Mouse (Mus musculus) heart, postnatal 0 days (tissue): ENCODE results near the gene Col4a2.

ENCODE experiments used
- CTCF ChIP-seq: IDR thresholded peaks from 2 replicates; pipeline ENCODE4 v1.5.1; 2016; ENCODE audit warnings: antibody characterized with exemption, control low read depth, low read depth
- EP300 ChIP-seq: IDR thresholded peaks from 2 replicates; pipeline ENCODE4 v1.6.1; 2016; ENCODE audit warnings: antibody characterized with exemption, low read depth

DNA sequence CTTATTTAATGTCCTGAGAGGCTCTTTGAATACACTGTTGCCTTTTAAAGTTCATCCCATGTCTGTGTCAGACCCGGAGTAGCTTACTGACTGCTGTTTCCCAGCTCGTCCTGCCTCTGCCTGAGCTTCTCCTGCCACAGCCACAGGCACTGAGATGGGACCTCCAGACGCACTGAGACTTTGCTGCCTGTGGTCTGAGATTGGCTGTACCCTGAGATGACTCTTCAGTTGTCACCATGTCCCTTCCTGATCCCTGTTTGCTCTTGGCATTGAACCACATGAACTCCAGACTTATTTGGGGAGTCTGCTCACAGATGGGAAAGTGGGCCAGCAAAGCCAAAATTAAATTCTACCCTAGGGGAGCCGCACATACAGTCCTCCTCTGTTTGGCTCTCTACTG, 54.1 kb downstream of the Col4a2 start:
- no peak for TF ChIP-seq CTCF
- no peak for TF ChIP-seq EP300
